Mouse (Mus musculus) neural tube, embryonic 13.5 days (tissue): ENCODE measurements around the gene March11. TPM values are rescaled to one million over a fixed set of nuclear protein-coding genes. Genes with fewer than 3 reads are reported as not detected.

Source experiments
- ATAC-seq: fragments of 200-750 bp; cut with Nextera tagmentation; 2 replicates; pipeline ENCODE4 v1.8.0; 2017; ENCODE audit warnings: low read depth, mild to moderate bottlenecking, moderate TSS enrichment, moderate library complexity
- H3K27ac ChIP-seq: fragments of 300-500 bp; sonication (generic); replicated peaks from 2 replicates; pipeline ENCODE4 v1.5.1; 2015; ENCODE audit warnings: moderate library complexity, mild to moderate bottlenecking, inconsistent platforms
- H3K27me3 ChIP-seq: fragments of 300-500 bp; sonication (generic); 2 replicates; pipeline ENCODE4 v1.6.1; 2015; ENCODE audit warnings: mild to moderate bottlenecking, inconsistent platforms
- H3K36me3 ChIP-seq: fragments of 300-500 bp; sonication (generic); 2 replicates; pipeline ENCODE4 v1.6.1; 2015; ENCODE audit warnings: mild to moderate bottlenecking, inconsistent platforms
- H3K4me1 ChIP-seq: fragments of 300-500 bp; sonication (generic); replicated peaks from 2 replicates; pipeline ENCODE4 v1.6.1; 2015; ENCODE audit warnings: inconsistent platforms
- H3K4me2 ChIP-seq: fragments of 300-500 bp; sonication (generic); 2 replicates; pipeline ENCODE4 v1.6.1; 2015; ENCODE audit warnings: inconsistent platforms, mild to moderate bottlenecking, moderate library complexity
- H3K4me3 ChIP-seq: fragments of 300-500 bp; sonication (generic); 2 replicates; pipeline ENCODE4 v1.5.1; 2015; ENCODE audit warnings: mild to moderate bottlenecking, inconsistent platforms
- H3K9ac ChIP-seq: fragments of 300-500 bp; sonication (generic); 2 replicates; pipeline ENCODE4 v1.6.1; 2015; ENCODE audit warnings: moderate library complexity, mild to moderate bottlenecking, inconsistent platforms
- H3K9me3 ChIP-seq: fragments of 300-500 bp; sonication (generic); 2 replicates; pipeline ENCODE4 v1.6.1; 2016; ENCODE audit warnings: inconsistent platforms
- WGBS: fragments of 180-500 bp; shearing (Covaris S2); methylation state at CpG from one replicate; pipeline ENCODE4 v1.1.7; 2015; 5-methylcytosine and 5-hydroxymethylcytosine counted together
- polyA plus RNA-seq: library from polyadenylated mRNA; unstranded; fragments of >200 nt; fragmentation: Nextera tagmentation; extraction: Ambion mirVana; gene quantifications from 2 replicates; pipeline ENCODE4 v1.2.1, GENCODE M21; 2015

Gene March11
- polyA plus RNA-seq, 1 experiment from 2014 or later, result 9.5 TPM

DNA sequence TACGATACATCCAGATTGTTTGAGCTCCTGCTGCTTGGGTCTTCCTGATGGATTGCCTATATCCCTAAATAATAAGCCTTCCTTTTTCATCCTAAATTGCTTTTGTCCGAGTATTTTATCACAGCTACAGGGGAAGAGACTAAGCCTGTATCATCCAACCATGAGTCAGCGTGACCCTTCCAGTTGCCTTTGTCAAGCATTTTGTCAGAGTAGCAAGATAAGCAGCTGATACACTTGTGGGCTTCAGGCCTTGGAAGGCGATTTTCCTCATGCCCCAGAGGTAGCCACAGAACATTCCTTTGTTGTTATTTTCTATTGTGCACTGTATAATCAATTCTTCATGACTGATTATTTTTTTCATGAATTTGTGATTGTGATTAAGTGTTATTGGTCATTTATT lies 14.0 kb downstream of the March11 start:
- Histone ChIP-seq H3K4me3 (no peak overlapping the region), H3K36me3 (no peaks in the 10 kb centered on the region), H3K9ac (no peak overlapping the region), H3K4me2 (no peak overlapping the region), H3K27ac (no peak overlapping the region), H3K4me1 (peaks cover 5% of the 10 kb centered on the region), H3K9me3 (no peaks in the 10 kb centered on the region), H3K27me3 (no peaks in the 10 kb centered on the region)
- ATAC-seq, result no peak
- 86% methylated on average over 4 of the region's 4 CpGs for WGBS

DNA sequence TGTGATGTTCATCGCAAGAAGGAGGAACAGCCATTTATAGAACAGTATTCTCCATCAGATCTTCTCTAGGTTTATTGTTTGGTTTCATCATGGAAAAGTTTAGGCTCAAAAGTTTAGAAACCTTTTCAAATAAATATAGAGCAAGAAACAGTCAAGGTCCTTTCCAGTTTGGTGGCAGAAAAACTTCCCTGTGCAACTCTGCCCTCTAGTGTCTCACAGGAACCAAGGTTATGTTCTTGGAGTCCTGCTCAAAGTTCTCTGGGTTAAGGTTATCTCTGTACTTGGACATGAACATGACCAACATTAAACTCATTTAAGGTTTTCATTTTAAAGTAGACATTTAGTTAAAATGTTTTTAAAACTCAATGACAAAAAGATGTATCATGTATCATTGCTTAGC lies 18.3 kb downstream of the March11 start:
- H3K27ac ChIP-seq, result no peak overlapping the region
- H3K4me1 ChIP-seq, result peaks cover 5% of the 10 kb centered on the region
- no peak for ATAC-seq
- H3K9me3 ChIP-seq, result no peaks in the 10 kb centered on the region
- H3K4me3 ChIP-seq, result no peak overlapping the region
- H3K36me3 ChIP-seq, result no peaks in the 10 kb centered on the region
- H3K27me3 ChIP-seq, result no peaks in the 10 kb centered on the region; the same call in 1 of the 2 replicates
- 76% methylated on average over 1 of the region's 1 CpGs for WGBS
- H3K9ac ChIP-seq, result no peak overlapping the region
- H3K4me2 ChIP-seq, result no peak overlapping the region

DNA sequence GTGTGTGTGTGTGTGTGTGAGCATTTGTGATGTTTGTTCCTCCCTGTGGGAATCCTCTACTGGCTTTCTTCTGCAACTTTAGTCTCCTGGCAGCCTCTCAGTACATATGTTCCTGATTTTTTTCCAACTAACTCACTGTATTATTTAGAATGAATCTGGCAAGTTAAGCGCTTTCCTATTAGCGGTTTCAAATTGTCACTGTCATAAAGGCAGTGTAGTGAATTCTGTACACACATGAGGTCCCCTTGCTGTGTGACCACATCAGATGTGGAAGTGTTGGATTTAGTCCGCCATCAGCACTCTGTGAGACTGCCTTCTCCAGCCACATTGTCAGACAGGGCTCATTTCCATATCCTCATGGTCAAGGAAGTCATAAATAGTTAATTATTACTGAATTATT lies 26.9 kb downstream of the March11 start:
- Histone ChIP-seq H3K9me3 (no peaks in the 10 kb centered on the region), H3K4me1 (0 out of 2 replicates have a peak, but pooled peaks cover 3% of the 10 kb centered on the region), H3K27me3 (no peaks in the 10 kb centered on the region), H3K9ac (no peak overlapping the region), H3K27ac (no peak overlapping the region), H3K36me3 (no peaks in the 10 kb centered on the region), H3K4me2 (no peak overlapping the region), H3K4me3 (no peak overlapping the region)
- ATAC-seq, result no peak
- whole genome bisulfite sequencing, result 81% methylated on average over 3 of the region's 3 CpGs

DNA sequence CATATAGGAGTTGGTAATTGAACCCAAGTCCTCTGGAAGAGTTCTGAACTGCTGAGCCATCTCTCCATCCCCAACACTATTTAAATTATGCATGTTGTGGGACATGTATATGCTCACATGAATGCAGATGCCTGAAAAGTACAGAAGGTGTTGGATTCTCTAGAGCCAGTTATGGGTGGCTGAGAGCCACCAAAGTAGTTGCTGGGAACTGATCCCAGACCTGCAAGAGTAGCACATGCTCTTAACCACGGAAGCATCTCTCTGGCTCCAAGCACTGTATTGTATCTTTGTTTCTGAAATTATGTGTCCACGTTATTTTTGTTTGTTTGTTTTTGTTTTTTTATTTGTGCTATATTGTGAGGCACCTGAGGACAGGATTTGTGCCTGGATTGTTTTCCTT lies 28.9 kb downstream of the March11 start:
- Histone ChIP-seq H3K4me1 (peaks cover 3% of the 10 kb centered on the region; the same call in 1 of the 2 replicates), H3K9ac (no peak overlapping the region), H3K4me2 (no peak overlapping the region), H3K27ac (no peak overlapping the region), H3K36me3 (no peaks in the 10 kb centered on the region), H3K9me3 (no peaks in the 10 kb centered on the region), H3K27me3 (no peaks in the 10 kb centered on the region), H3K4me3 (no peak overlapping the region)
- no peak for ATAC-seq
- WGBS, result 90% methylated on average over 2 of the region's 2 CpGs

DNA sequence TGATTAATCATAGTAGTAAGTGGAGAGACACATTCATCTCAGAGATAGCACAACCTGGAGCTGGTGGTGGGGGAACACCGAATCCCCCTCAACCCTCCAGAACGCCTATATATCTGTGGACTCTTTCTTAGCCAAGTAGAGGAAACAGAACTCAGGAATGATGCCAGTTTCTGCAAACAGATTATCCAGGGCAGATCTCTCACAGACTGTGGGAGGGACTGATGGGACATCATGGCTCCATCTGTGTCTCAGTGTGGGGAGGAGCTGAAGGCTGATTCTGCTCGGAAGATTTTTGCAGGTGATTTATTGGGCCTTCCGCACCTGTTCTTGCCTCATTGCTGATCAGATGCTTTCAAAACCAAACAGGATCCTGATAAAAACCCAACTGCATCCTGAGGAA lies 29.5 kb downstream of the March11 start:
- Histone ChIP-seq H3K36me3 (no peaks in the 10 kb centered on the region), H3K9me3 (no peaks in the 10 kb centered on the region), H3K27me3 (no peaks in the 10 kb centered on the region), H3K27ac (no peak overlapping the region), H3K4me3 (no peak overlapping the region), H3K4me1 (peaks cover 3% of the 10 kb centered on the region; the same call in 1 of the 2 replicates), H3K4me2 (no peak overlapping the region), H3K9ac (no peak overlapping the region)
- ATAC-seq, result no peak
- WGBS, result 78% methylated on average over 4 of the region's 4 CpGs

DNA sequence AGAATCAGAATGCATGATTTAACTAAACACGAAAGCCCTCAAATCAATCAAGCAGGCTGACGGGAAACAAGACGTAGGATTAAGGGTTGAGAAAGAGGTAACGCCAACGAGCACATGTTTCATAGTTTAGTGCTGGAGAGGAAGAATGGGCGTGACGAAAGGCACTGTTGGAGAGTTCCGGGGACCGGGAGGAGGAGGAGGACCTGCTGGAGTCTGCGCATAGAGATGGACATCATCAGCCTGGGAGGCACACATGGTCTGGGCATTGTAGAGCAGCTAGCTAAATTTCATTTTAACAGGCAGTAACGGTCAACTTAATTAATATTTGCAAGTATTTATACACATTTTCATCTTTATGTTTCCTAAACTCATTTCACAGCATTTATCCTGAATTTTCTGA lies 31.6 kb downstream of the March11 start:
- no peak overlapping the region for H3K4me2 ChIP-seq
- H3K27ac ChIP-seq, result no peak overlapping the region
- no peak for ATAC-seq
- H3K9ac ChIP-seq, result no peak overlapping the region
- 57% methylated on average over 11 of the region's 11 CpGs for WGBS
- H3K4me1 ChIP-seq, result peaks cover 3% of the 10 kb centered on the region; the same call in 1 of the 2 replicates
- no peaks in the 10 kb centered on the region for H3K36me3 ChIP-seq
- H3K9me3 ChIP-seq, result no peaks in the 10 kb centered on the region
- no peak overlapping the region for H3K4me3 ChIP-seq
- no peaks in the 10 kb centered on the region for H3K27me3 ChIP-seq

DNA sequence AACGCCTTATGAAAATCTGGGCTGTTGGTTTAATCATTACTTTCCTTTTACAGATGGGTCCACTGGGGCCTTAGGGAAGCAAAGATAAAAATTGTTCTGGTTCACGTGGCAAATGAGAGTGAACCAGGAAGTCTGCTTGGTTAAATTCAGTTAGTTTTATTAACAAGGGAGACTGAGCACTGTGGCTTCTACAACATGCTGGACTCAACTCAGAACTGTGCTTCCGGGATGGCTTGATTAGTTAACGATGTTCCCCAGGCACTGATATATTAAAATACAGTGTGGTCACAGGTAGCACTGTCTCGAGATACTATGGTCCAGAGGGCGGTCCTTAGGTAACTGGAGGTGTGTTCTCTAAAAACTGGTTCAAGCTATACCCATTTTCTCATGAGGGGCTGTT lies 32.1 kb downstream of the March11 start:
- H3K27ac ChIP-seq, result no peak overlapping the region
- peaks cover 3% of the 10 kb centered on the region; the same call in 1 of the 2 replicates for H3K4me1 ChIP-seq
- ATAC-seq, result no peak
- no peak overlapping the region for H3K4me2 ChIP-seq
- WGBS, result 69% methylated on average over 6 of the region's 6 CpGs
- no peaks in the 10 kb centered on the region for H3K9me3 ChIP-seq
- H3K36me3 ChIP-seq, result no peaks in the 10 kb centered on the region
- H3K9ac ChIP-seq, result no peak overlapping the region
- no peak overlapping the region for H3K4me3 ChIP-seq
- no peaks in the 10 kb centered on the region for H3K27me3 ChIP-seq

DNA sequence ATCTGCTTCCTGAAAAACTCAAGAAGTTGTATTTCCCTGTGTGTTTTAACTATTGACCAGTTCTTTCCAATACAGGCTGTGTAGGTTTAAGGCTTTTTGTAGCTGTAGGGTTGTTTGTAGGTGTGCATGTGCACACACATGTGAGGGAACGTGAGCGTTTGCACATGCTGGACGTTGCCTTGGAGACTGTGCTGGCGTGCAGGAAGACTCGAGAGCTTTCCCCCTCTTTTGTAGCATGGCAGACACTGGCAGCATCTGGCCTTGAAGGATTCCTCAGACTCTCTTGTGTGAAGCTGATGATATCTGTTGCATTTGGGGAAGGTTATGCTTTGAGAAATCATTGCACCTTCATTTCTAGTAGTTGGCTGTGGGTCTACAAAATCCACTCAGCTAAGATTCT lies 35.5 kb downstream of the March11 start:
- WGBS, result 83% methylated on average over 5 of the region's 5 CpGs
- Histone ChIP-seq H3K4me2 (no peak overlapping the region), H3K36me3 (no peaks in the 10 kb centered on the region), H3K4me1 (peaks cover 8% of the 10 kb centered on the region; the same call in 1 of the 2 replicates), H3K27ac (no peak overlapping the region), H3K9ac (no peak overlapping the region), H3K4me3 (no peak overlapping the region), H3K9me3 (no peaks in the 10 kb centered on the region), H3K27me3 (no peaks in the 10 kb centered on the region)
- no peak for ATAC-seq

DNA sequence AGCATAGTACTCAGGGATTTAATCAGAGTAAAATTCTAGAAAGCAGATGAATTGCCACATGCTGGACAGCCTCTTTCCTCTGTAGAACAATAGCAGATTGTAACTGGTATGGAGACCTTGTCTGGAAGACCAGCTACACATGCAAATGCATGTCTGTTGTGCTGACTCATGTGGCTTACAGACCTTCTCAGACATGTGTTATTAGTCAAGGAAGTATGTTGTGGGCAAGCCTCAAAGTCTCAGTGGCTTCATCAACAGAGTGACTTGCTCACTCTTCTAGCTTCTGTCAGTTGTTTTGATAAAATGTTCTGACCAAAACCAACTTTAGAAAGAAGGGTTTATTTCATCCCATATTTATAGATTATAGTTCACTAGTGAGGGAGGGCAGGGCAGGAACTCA lies 44.8 kb downstream of the March11 start:
- Histone ChIP-seq H3K4me1 (no peaks in the 10 kb centered on the region), H3K36me3 (no peaks in the 10 kb centered on the region), H3K27me3 (no peaks in the 10 kb centered on the region), H3K4me2 (no peak overlapping the region), H3K9me3 (no peaks in the 10 kb centered on the region), H3K27ac (no peak overlapping the region), H3K4me3 (no peak overlapping the region), H3K9ac (no peak overlapping the region)
- no peak for ATAC-seq

DNA sequence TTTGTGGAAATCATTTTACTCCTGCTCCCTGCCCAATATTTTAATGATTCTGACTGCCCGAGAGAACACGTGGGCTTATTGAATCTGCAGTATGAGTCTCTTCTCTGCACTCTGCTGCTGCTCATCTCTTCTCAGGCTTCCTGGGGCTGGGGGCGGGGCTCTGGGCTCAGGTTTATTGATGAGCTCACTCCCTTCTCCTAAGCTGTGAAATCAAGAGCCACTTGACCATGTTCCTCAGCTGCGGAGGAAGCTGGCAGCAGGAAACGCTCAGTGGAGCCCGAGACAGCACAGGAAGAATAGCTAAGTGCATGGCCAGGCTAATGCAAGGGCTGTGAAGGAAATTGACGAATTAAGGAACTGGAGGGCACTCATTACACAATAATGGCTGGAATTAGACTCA lies 56.5 kb downstream of the March11 start:
- Histone ChIP-seq H3K4me3 (no peak overlapping the region), H3K4me1 (peaks cover 20% of the 10 kb centered on the region; the same call in 1 of the 2 replicates), H3K27me3 (no peaks in the 10 kb centered on the region), H3K9ac (peak overlapping the region; percentile 47; the same call in 1 of the 2 replicates), H3K27ac (peak overlapping the region; percentile 52; the same call in 1 of the 2 replicates), H3K9me3 (no peaks in the 10 kb centered on the region), H3K36me3 (no peaks in the 10 kb centered on the region), H3K4me2 (peak overlapping the region; percentile 32)
- ATAC-seq, result peak; percentile 79
- 12% methylated on average over 7 of the region's 7 CpGs for WGBS

DNA sequence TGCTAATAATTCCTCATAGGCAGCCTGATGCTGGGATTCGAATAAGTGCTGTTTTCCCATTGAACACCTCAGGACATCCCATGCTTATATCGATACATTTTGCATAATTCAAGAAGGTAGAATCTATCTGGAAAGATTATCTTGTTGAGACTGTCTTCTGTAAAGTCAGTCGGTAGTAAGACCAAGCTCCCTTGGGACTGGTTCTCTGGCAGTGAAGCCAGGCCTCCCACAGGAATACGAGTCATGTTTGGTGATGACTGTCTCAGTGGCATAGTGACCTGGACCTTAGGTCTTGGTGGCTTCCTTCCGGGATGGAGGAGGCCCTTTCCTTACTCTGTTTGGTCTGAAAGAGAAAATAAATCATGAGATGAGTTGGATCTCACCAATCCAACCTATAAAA lies 57.7 kb downstream of the March11 start:
- H3K36me3 ChIP-seq, result no peaks in the 10 kb centered on the region
- no peak overlapping the region for H3K4me3 ChIP-seq
- H3K9me3 ChIP-seq, result no peaks in the 10 kb centered on the region
- H3K9ac ChIP-seq, result no peak overlapping the region
- H3K27ac ChIP-seq, result no peak overlapping the region
- peaks cover 20% of the 10 kb centered on the region; the same call in 1 of the 2 replicates for H3K4me1 ChIP-seq
- WGBS, result 86% methylated on average over 5 of the region's 5 CpGs
- no peak overlapping the region for H3K4me2 ChIP-seq
- no peak for ATAC-seq
- no peaks in the 10 kb centered on the region for H3K27me3 ChIP-seq

DNA sequence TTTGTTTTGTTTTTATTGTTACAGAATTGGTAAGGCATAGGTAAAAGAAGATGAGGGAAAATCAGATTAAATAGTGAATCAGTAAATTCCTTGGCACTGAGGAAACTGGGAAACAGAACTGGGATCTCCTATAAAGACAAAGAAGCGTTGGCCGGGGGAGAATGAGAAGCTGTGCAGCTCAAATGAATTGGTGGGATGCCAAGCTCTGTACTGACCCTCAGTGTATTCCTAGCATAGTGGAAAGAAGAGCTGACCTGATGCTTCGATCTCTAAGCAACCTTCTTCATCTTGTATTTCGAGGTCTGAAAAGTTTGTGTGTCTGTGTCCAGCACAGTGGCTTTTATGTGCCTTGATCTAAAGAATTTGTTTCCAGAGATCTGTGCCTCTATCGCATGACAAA lies 64.9 kb downstream of the March11 start:
- no peak overlapping the region for H3K4me3 ChIP-seq
- no peaks in the 10 kb centered on the region for H3K4me1 ChIP-seq
- no peak overlapping the region for H3K9ac ChIP-seq
- no peaks in the 10 kb centered on the region for H3K36me3 ChIP-seq
- H3K9me3 ChIP-seq, result no peaks in the 10 kb centered on the region
- 86% methylated on average over 5 of the region's 5 CpGs for WGBS
- no peaks in the 10 kb centered on the region for H3K27me3 ChIP-seq
- H3K4me2 ChIP-seq, result no peak overlapping the region
- no peak for ATAC-seq
- no peak overlapping the region for H3K27ac ChIP-seq

DNA sequence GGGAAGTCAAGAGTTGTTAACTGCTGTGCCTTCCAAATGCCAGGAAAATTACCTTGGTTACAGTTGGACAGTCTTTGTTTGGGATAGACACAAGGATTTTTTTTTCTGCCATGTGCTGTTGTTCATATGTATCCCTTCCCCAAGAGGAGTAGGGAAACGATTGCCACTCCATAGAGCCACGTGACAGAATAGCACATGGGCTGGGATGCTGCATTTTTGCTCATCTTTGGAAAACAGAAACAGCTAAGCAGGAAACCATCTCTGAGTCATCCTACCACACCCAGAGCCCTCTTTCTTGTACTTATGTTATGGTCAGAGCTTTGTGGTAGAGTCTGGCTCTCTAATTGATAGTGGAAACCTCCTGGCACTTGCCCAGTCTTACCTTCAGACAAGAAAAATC lies 65.4 kb downstream of the March11 start:
- no peaks in the 10 kb centered on the region for H3K27me3 ChIP-seq
- no peak for ATAC-seq
- no peak overlapping the region for H3K9ac ChIP-seq
- H3K9me3 ChIP-seq, result no peaks in the 10 kb centered on the region
- H3K4me2 ChIP-seq, result no peak overlapping the region
- no peak overlapping the region for H3K4me3 ChIP-seq
- WGBS, result 72% methylated on average over 2 of the region's 2 CpGs
- no peaks in the 10 kb centered on the region for H3K4me1 ChIP-seq
- no peak overlapping the region for H3K27ac ChIP-seq
- H3K36me3 ChIP-seq, result no peaks in the 10 kb centered on the region
